Mouse (Mus musculus): Measurements from ENCODE around the gene Slc29a3.

- TF ChIP-seq E2F4 (IDR thresholded peaks at IDR 0.05; ENCODE audit: insufficient read depth) (no peak), TCF12 (IDR thresholded peaks at IDR 0.05; ENCODE audit: insufficient read depth, poor library complexity, severe bottlenecking) (no peak), POLR2A (IDR thresholded peaks at IDR 0.05; ENCODE audit: insufficient read length, low read depth) (no peak), MAX (IDR thresholded peaks at IDR 0.05; ENCODE audit: low read depth) (no peak), CEBPB (IDR thresholded peaks at IDR 0.05; ENCODE audit: insufficient read depth, poor library complexity, severe bottlenecking) (no peak)
Measured at GRCm38 (mm10) chr10:60739619-60740363, 12.8 kb downstream of the Slc29a3 start.

Data from myocyte (in vitro differentiated cells).